Mouse (Mus musculus) embryo, embryonic 11.5 days (tissue): ENCODE data around the gene Dgkg.

Experiments
- DNase-seq: peaks from one replicate; pipeline ENCODE4 v3.0.0-alpha.2; 2012; ENCODE audit warnings: low read depth, low spot score

The Dgkg gene

DNA sequence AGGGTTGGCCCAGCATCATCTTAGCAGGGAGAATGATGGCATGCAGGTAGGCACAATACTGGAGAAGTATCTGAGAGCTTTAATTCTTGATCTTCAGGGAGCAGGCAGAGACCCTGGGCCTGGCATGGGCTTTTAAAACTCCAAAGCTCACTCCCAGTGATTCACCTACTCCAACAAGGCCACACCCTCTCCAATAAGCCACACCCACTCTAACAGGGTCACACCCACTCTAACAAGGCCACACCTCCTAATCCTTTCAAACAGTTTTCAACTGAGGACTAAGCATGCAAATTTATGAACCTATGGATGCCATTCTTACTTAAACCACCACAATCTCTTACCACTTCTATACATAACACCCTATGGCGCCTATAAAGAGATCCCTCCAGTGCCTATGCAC is 11.8 kb downstream of the Dgkg start:
- no peak for DNase-seq

GRCm38 (mm10) chr16:22643460-22643859 is 13.6 kb downstream of the Dgkg start:
- DNase-seq = no peak

- DNase-seq = no peak
These were observed 14.1 kb downstream of the Dgkg start for GRCm38 (mm10) chr16:22642953-22643352.

DNA sequence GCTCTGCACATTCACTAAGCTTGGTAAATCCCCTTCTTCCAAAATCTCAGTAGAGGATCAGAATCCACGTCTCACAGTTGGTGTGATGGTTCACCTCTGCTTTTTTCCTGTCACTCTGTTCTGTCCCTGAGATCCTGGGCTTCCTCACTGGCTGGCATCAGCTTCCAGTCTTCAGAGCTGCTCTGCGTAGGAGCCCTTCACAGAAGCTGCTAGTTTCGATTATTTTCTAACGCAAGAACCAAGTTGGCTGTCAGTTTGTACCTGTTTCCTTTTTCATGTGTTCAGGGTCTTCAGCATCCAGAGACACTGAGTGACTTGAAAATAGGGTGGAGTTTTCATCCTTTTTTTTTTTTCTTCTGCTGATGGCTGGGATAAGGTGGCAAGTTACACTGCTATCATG is 15.0 kb downstream of the Dgkg start:
- DNase-seq = no peak

DNA sequence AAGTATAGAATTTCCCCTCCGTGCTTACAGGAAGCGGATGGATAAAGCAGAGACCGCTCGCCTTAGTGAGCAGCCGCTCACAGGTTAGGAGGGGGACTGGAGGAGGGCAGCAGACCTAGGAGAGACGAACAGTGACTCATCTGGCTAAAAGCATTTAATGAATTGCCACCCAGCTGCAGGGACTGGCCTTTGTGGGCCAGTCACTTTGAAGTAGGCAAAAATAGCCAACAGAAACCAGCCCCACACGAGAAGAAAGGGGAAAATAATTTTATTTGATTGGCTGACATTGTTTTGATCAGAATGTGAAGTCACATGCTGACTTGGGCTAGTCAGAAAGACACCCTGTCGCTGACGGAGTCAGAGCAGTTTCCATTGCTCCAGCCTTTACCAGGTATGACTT is 15.4 kb downstream of the Dgkg start:
- DNase-seq = no peak

- no peak for DNase-seq
These were observed 19.7 kb downstream of the Dgkg start for GRCm38 (mm10) chr16:22637311-22637710.

DNA sequence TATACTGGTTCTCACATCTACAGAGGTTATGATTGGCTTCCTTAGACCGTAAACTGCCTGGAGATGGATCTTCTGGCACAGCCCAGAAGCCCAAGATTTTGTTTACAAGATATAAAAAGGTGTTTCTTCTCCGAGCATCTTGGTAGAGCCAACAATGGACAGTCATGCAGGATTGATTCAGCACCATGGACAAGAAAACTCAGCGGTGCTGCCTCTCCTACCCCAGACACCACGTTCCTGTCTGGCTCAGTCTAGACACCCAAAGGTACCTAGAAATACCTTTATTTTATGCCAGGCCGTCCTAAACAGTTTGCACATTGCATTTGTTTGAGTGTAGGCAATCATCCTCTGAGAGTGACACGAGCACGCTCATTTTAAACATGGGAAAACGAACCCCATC is 21.3 kb downstream of the Dgkg start:
- DNase-seq = no peak

GRCm38 (mm10) chr16:22633063-22633462 is 24.0 kb downstream of the Dgkg start:
- no peak for DNase-seq

- no peak for DNase-seq
These were observed 26.7 kb downstream of the Dgkg start for GRCm38 (mm10) chr16:22630351-22630750.

GRCm38 (mm10) chr16:22629900-22630299 is 27.1 kb downstream of the Dgkg start:
- DNase-seq = no peak

DNA sequence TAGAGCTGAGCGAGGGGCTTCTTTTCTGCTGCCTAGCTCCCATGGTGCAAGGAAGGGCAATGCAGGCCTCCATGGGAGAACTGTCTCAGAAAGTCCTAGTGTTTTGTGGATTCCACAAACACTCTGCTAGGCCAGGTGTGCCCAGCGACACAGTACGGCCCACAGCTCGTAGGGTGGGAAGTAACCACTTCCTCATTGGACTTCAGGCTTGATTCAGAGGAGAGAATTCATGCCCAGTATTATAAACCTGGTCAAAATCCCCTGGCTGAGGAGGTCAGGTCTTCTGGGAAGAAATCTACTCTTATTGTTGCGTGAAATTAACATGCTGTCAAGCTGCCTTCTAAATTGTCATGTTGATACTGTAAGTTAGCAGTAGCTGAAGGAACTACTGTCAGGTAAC is 31.0 kb downstream of the Dgkg start:
- no peak for DNase-seq

- no peak for DNase-seq
These were observed 31.6 kb downstream of the Dgkg start for GRCm38 (mm10) chr16:22625412-22625811.

- no peak for DNase-seq
These were observed 34.7 kb downstream of the Dgkg start for GRCm38 (mm10) chr16:22622286-22622685.

DNA sequence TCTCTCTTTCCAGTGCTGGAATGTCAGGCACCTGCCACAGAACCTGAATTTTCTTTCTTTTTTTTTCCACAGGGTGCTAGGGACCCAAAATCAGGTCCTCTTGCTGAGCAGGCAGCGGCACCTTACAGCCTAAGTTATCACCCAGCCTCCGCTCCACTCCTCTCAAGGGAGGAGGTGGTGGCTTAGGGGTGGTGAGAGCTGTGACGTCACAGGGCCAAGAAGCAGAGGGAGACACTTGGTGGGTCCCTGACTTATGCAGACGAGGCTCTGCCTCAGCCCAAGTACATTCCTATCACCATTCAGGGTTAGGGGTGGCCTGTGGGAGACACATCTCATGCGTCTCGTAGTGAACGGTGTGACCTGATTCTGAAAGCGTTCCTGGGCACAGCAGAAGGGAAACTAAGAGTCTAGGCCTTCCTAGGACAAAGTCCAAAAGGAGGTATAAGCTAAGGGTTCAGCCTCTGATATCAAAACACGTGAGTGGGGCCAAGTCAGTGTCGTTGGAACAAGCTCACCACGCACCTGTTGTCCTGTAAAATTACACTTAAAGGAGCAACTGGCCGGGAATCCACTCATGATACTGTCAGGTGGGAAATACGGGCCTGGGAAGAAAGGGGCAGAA is 35.6 kb downstream of the Dgkg start:
- no peak for DNase-seq

DNA sequence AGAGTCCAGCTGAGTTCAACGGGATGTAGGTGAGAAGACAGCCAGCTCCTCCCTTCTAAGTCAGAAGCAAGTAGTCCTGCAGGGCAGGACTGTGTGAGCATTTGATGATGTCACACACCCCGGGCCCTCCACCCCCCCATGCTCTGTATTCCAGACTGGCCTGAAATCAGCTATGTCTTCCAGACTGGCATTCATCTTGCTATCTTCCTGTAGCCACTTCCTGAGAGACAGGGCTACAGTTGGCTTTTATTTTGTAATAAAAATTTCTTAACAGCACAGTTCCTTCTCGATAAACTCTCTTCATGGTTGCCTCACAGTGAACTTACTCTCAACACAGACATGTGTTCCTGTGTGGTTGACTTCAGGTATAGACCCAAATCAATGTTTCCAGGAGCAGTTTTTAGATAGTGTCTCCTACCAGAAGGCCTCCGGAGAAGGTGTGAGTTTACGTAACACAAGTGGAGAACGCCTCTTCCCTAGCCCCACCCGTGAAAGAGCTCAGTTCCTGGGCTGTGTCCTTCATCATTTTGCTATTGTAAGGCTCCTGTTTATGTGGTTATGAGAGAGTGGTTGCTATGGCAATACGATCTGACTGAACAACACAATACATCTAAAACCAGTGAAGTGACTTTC is 38.5 kb downstream of the Dgkg start:
- DNase-seq = no peak

GRCm38 (mm10) chr16:22615805-22616204 is 41.2 kb downstream of the Dgkg start:
- DNase-seq = no peak

- DNase-seq = no peak
These were observed 43.6 kb downstream of the Dgkg start for GRCm38 (mm10) chr16:22613186-22614073.

- no peak for DNase-seq
These were observed 49.0 kb downstream of the Dgkg start for GRCm38 (mm10) chr16:22608046-22608445.

- no peak for DNase-seq
These were observed 50.0 kb downstream of the Dgkg start for GRCm38 (mm10) chr16:22606989-22607388.

DNA sequence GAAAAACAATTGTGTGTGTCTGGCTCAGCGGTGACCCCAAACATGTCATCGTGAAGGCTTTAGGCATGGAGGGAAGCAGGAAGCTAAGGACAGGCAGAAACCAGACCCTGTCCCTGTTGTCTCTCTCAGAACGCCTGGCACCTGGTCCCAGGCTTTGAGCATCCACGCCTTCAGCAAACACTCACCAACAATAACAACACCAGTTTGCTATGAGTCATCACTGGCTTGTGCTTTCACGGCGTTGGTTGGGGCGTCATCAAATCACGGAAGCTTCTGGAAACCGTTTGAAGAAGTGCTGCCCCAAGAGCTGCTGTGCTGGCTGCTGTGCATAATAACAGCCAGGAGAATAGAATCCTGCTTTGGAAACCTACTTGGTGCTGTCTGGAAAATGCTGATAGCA is 54.6 kb downstream of the Dgkg start:
- no peak for DNase-seq

DNA sequence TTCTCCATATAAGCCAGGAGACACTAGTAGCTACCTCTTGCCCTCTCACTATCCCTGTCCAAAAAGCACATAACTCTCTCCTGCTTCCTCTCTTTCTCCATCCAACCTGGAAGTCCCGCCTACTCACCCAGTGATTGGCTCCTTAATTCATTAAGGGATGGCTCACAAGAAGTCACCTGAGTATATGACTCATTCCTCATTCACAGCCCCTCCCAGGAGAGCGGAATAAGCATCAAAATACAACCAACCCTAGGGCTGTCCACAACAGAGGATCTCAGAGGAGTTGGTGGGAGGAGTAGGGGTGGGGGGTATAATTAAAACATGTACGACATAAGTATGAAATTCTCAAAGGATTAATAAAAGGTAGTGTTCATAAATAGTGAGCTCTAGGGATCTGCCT is 55.3 kb downstream of the Dgkg start:
- no peak for DNase-seq

DNA sequence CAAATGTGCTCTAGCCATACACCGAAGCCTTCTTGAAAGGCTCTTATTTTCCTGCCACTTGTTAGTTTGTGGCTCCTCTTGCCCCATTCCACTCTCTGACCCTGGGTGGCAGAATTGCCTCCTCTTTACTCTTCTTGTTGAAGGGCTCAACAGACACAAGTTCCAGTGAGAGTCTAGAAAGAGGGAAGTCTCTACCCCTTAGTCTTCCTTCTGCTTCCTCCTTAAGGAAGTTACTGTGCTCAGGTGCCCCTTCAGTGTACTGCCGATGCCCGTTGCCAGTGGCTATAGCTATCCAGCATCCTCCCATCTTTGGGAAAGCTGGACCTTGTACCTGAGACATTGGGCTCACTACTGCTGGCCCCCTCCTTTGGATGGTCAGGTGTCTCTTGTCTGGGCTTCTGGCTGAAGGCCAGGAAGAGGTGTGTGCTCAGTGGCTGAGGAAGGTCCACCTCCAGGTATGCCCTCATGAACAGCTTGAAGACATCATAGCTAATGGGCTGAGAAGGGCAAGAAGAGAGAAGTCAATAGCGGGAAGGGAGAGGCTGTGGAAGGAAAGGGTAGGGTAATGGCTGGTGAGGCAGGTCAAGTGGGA is 56.8 kb downstream of the Dgkg start:
- DNase-seq = no peak
